Mouse (Mus musculus): ENCODE measurements around the gene Gm21190.
"Not testable (repeated sequence)": the region's sequence is repeated elsewhere in the genome, so short reads cannot be mapped to it uniquely, and the experiment has no call there.

DNA sequence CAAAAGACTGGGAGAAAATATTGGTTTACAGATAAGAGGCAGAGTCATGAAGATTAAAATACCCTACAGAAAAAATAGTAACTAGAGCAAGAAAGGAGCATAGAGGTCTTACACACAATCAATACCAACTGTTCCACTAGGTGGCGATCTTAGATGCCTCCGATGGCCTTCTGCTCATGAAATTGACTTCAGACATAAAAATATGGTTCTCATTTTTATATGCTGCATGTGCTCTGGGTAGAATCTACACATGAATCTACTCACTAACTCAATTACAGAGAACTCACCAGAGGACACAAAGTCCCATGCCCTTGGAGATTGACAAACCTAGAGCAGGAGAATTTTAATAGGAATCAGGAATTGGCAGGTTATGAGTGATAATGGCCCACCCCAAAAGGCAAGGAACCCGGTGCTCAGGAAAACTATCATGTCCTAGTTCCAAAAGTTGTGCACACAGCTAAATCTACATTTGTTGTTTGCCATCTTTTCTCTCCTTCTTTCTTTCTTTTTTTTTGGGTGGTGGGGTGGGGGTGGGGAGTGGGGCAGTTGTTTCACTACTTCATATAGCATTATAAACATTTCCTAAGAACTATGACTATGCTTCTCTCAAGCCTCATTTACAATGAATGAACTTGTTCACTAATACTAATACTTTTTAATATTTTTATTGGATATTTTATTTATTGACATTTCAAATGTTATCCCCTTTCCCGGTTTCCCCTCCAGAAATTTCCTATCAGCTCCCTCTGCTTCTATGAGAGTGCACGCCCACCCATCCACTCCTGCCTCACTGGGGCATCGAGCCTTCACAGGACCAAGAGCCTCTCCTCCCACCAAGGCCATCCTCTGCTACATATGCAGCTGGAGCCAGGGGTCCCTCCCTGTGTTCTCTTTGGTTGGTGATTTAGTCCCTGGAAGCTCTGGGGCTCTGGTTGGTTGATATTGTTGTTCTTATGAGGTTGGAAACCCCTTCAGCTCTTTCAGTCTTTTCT lies 20.3 kb downstream of the Gm21190 start:
- not testable (repeated sequence) for TF ChIP-seq POLR2A (IDR thresholded peaks at IDR 0.05; ENCODE audit: control insufficient read depth, low read depth, low read length); CTCF (IDR thresholded peaks at IDR 0.05; ENCODE audit: control insufficient read depth, insufficient read depth, insufficient replicate concordance, low read depth, low read length)
